Mouse (Mus musculus) brain, embryonic 14.5 days (tissue): ENCODE data around the gene Gm11639. TPM values are rescaled to one million over a fixed set of nuclear protein-coding genes. Genes with fewer than 3 reads are reported as not detected.
A peak's percentile ranks its signal among the peaks of the same experiment; 100 is the strongest.

Source experiments
- DNase-seq: peaks from one replicate; pipeline ENCODE4 v3.0.0-alpha.2; 2011; ENCODE audit warnings: low read depth
- CTCF ChIP-seq: fragments of 200-500 bp; IDR thresholded peaks from 2 replicates; pipeline ENCODE4 v1.5.1; 2012; ENCODE audit warnings: inconsistent platforms, mild to moderate bottlenecking, moderate library complexity, borderline replicate concordance; ENCODE audit not compliant: insufficient read depth, insufficient read length; ENCODE audit errors: extremely low read depth
- POLR2A ChIP-seq: fragments of 200-500 bp; IDR thresholded peaks from 2 replicates; pipeline ENCODE4 v1.6.1; 2012; ENCODE audit warnings: mild to moderate bottlenecking, inconsistent platforms, borderline replicate concordance; ENCODE audit not compliant: poor library complexity, insufficient read depth, insufficient read length, severe bottlenecking; ENCODE audit errors: extremely low read depth
- polyA plus RNA-seq: library from polyadenylated mRNA; depleted of rRNA; stranded (reverse); fragments of >200 nt; gene quantifications from 2 replicates; pipeline ENCODE4 v1.2.3, GENCODE M21; 2012

Gm11639 gene
- polyA plus RNA-seq, 1 experiment: 0.10 TPM

GRCm38 (mm10) chr11:104744995-104745568 lies 59.6 kb downstream of the Gm11639 start:
- TF ChIP-seq CTCF (no peak), POLR2A (no peak)
- DNase-seq: no peak

GRCm38 (mm10) chr11:104765762-104766161 lies 80.3 kb downstream of the Gm11639 start:
- TF ChIP-seq CTCF (0 out of 2 replicates have a peak, but pooled peaks have one; percentile 2), POLR2A (no peak)
- peak; percentile 10 for DNase-seq

- TF ChIP-seq CTCF (no peak), POLR2A (no peak)
- peak; percentile 2 for DNase-seq
Observed at GRCm38 (mm10) chr11:104767068-104767467, 81.6 kb downstream of the Gm11639 start.

GRCm38 (mm10) chr11:104768072-104768471 lies 82.6 kb downstream of the Gm11639 start:
- peak; percentile 36 for DNase-seq
- TF ChIP-seq POLR2A (no peak), CTCF (peak; percentile 79)

- DNase-seq: no peak
- no peak for TF ChIP-seq POLR2A
Observed at GRCm38 (mm10) chr11:104778796-104779195, 93.3 kb downstream of the Gm11639 start.

GRCm38 (mm10) chr11:104944723-104945122 lies 259.2 kb downstream of the Gm11639 start:
- no peak for DNase-seq
- TF ChIP-seq POLR2A (no peak), CTCF (no peak)

- TF ChIP-seq CTCF (no peak), POLR2A (no peak)
- DNase-seq: no peak
Observed at GRCm38 (mm10) chr11:104952349-104952748, 266.8 kb downstream of the Gm11639 start.

GRCm38 (mm10) chr11:104967862-104968261 lies 282.4 kb downstream of the Gm11639 start:
- TF ChIP-seq POLR2A (no peak), CTCF (no peak)

GRCm38 (mm10) chr11:104968388-104968787 lies 282.9 kb downstream of the Gm11639 start:
- TF ChIP-seq CTCF (no peak), POLR2A (no peak)
- no peak for DNase-seq

More at GRCm38 (mm10) chr11:104967862-104968261, 282.4 kb downstream of the Gm11639 start:
- DNase-seq: no peak

GRCm38 (mm10) chr11:104971322-104971721 lies 285.8 kb downstream of the Gm11639 start:
- TF ChIP-seq CTCF: no peak
- no peak for TF ChIP-seq POLR2A
- peak; percentile 68 for DNase-seq

- TF ChIP-seq POLR2A: no peak
- TF ChIP-seq CTCF: no peak
Observed at GRCm38 (mm10) chr11:104972480-104972879, 287.0 kb downstream of the Gm11639 start.

GRCm38 (mm10) chr11:104977976-104978375 lies 292.5 kb downstream of the Gm11639 start:
- TF ChIP-seq POLR2A (no peak), CTCF (no peak)
- no peak for DNase-seq

More at GRCm38 (mm10) chr11:104972480-104972879, 287.0 kb downstream of the Gm11639 start:
- no peak for DNase-seq
